10 mouse cellular contexts compared by ENCODE assay signal in genomic region chr6:71673166-71673565, GRCm38 (mm10). TPM values are rescaled to one million over a fixed set of nuclear protein-coding genes. Genes with fewer than 3 reads are reported as not detected.
A peak's percentile ranks its signal among the peaks of the same experiment; 100 is the strongest.
DNase-seq lines count a peak whose midpoint lies in the region; ATAC-seq and TF ChIP-seq lines count a peak whose summit lies in the region.
"Had no signal": no experiment of that assay in that cellular context is flagged by ENCODE, and none has a peak within 500 bp of the region (broad histone marks: within the 10 kb centered on the region; RNA-seq: fewer than 3 reads in every experiment).

No protein-coding gene starts in this region.

- peak; percentile 70 for TF ChIP-seq CTCF in kidney, adult 2 months (conservative IDR thresholded peaks at IDR 0.05; ENCODE audit: insufficient read depth, insufficient read length, low read depth, low read length)
- peak; percentile 54 for TF ChIP-seq CTCF in ES-Bruce4 (IDR thresholded peaks at IDR 0.05; ENCODE audit: low read depth, low read length)
- peak; percentile 45; the same call in 1 of the 2 replicates for TF ChIP-seq CTCF in bone marrow macrophage, adult 2 months (IDR thresholded peaks at IDR 0.05; ENCODE audit: low read depth, low read length)

- no peak for TF ChIP-seq POLR2A in kidney, adult 2 months (IDR thresholded peaks at IDR 0.05; ENCODE audit: low read depth, low read length)
- TF ChIP-seq POLR2A in ES-Bruce4 (IDR thresholded peaks at IDR 0.05; ENCODE audit: insufficient read depth, low read length): no peak
- TF ChIP-seq POLR2A in bone marrow macrophage, adult 2 months (IDR thresholded peaks at IDR 0.05; ENCODE audit: borderline replicate concordance, low read depth, low read length): no peak

- no peak overlapping the region for H3K4me2 ChIP-seq in kidney, embryonic 15.5 days
- H3K4me2 ChIP-seq in hindbrain, embryonic 11.5 days (replicated peaks; ENCODE audit: low read depth, low read length): no peak overlapping the region

- H3K4me1 ChIP-seq in kidney, adult 2 months (ENCODE audit: control insufficient read depth, insufficient read depth, low read length): no peaks in the 10 kb centered on the region
- H3K4me1 ChIP-seq in kidney, embryonic 15.5 days: no peaks in the 10 kb centered on the region
- no peaks in the 10 kb centered on the region for H3K4me1 ChIP-seq in ES-Bruce4 (ENCODE audit: control insufficient read depth, insufficient read depth, low read length)
- H3K4me1 ChIP-seq in bone marrow macrophage, adult 2 months (ENCODE audit: control insufficient read depth, insufficient read depth, low read length): no peaks in the 10 kb centered on the region
- H3K4me1 ChIP-seq in embryonic facial prominence, embryonic 10.5 days: no peaks in the 10 kb centered on the region
- H3K4me1 ChIP-seq in hindbrain, embryonic 11.5 days (replicated peaks; ENCODE audit: control insufficient read depth, insufficient read depth, low read length): no peaks in the 10 kb centered on the region

- H3K4me3 ChIP-seq in kidney, adult 2 months (ENCODE audit: insufficient read depth, low read depth, low read length): no peak overlapping the region
- H3K4me3 ChIP-seq in kidney, embryonic 15.5 days (replicated peaks): no peak overlapping the region
- no peak overlapping the region for H3K4me3 ChIP-seq in ES-Bruce4 (ENCODE audit: low read depth, low read length)
- H3K4me3 ChIP-seq in bone marrow macrophage, adult 2 months (ENCODE audit: insufficient read depth, low read length): no peak overlapping the region
- no peak overlapping the region for H3K4me3 ChIP-seq in embryonic facial prominence, embryonic 10.5 days
- no peak overlapping the region for H3K4me3 ChIP-seq in hindbrain, embryonic 11.5 days (ENCODE audit: low read depth, low read length)
- H3K4me3 ChIP-seq: myocyte had no signal

- DNase-seq in kidney, adult 2 months: peak; percentile 42
- peak; percentile 38 for DNase-seq in lung, postnatal 36 days
- DNase-seq in embryonic facial prominence, embryonic 10.5 days (ENCODE audit: low spot score): no peak
- DNase-seq in MN1 (ENCODE audit: low spot score): no peak
- DNase-seq in hindbrain, embryonic 11.5 days (ENCODE audit: low spot score): no peak
- DNase-seq: layer of hippocampus, postnatal 36 days had no signal

- no peak overlapping the region for H3K9ac ChIP-seq in kidney, embryonic 15.5 days
- no peak overlapping the region for H3K9ac ChIP-seq in ES-Bruce4 (ENCODE audit: low read depth, poor library complexity, severe bottlenecking)
- no peak overlapping the region for H3K9ac ChIP-seq in hindbrain, embryonic 11.5 days (ENCODE audit: low read depth, low read length)

- 0 out of 2 replicates have a peak, but pooled peaks cover 2% of the 10 kb centered on the region for H3K9me3 ChIP-seq in kidney, embryonic 15.5 days (replicated peaks)
- H3K9me3 ChIP-seq in ES-Bruce4 (replicated peaks; ENCODE audit: control insufficient read depth, insufficient read depth, low read length, poor library complexity, severe bottlenecking): no peaks in the 10 kb centered on the region
- no peaks in the 10 kb centered on the region for H3K9me3 ChIP-seq in embryonic facial prominence, embryonic 10.5 days
- no peaks in the 10 kb centered on the region for H3K9me3 ChIP-seq in hindbrain, embryonic 11.5 days (ENCODE audit: control insufficient read depth, low read length)

- TF ChIP-seq EP300 in ES-Bruce4 (IDR thresholded peaks at IDR 0.05; ENCODE audit: insufficient read depth, low read depth, low read length): no peak

- H3K36me3 ChIP-seq in kidney, adult 2 months (ENCODE audit: control insufficient read depth, insufficient read depth, low read length): no peaks in the 10 kb centered on the region
- no peaks in the 10 kb centered on the region for H3K36me3 ChIP-seq in kidney, embryonic 15.5 days
- no peaks in the 10 kb centered on the region for H3K36me3 ChIP-seq in ES-Bruce4 (ENCODE audit: control insufficient read depth, insufficient read depth, low read length, poor library complexity, severe bottlenecking)
- no peaks in the 10 kb centered on the region for H3K36me3 ChIP-seq in embryonic facial prominence, embryonic 10.5 days (replicated peaks)
- no peaks in the 10 kb centered on the region for H3K36me3 ChIP-seq in hindbrain, embryonic 11.5 days (ENCODE audit: control insufficient read depth, insufficient read depth, low read length)

- H3K27me3 ChIP-seq in kidney, adult 2 months (replicated peaks; ENCODE audit: control insufficient read depth, insufficient read depth, low read length): no peaks in the 10 kb centered on the region
- no peaks in the 10 kb centered on the region for H3K27me3 ChIP-seq in kidney, embryonic 15.5 days
- H3K27me3 ChIP-seq in ES-Bruce4 (ENCODE audit: control insufficient read depth, insufficient read depth, low read length, poor library complexity, severe bottlenecking): no peaks in the 10 kb centered on the region
- no peaks in the 10 kb centered on the region for H3K27me3 ChIP-seq in embryonic facial prominence, embryonic 10.5 days (replicated peaks; ENCODE audit: low read depth, poor library complexity, severe bottlenecking)
- no peaks in the 10 kb centered on the region for H3K27me3 ChIP-seq in hindbrain, embryonic 11.5 days (ENCODE audit: control insufficient read depth, insufficient read depth, low read length)

- no peak for ATAC-seq in kidney, embryonic 15.5 days (replicated peaks; ENCODE audit: low FRiP score)
- ATAC-seq in hindbrain, embryonic 11.5 days (ENCODE audit: low FRiP score): no peak

- whole genome bisulfite sequencing in kidney, adult 2 months: 64% methylated on average over 2 of the region's 2 CpGs
- WGBS in kidney, embryonic 15.5 days: 82% methylated on average over 2 of the region's 2 CpGs
- 69% methylated on average over 2 of the region's 2 CpGs for whole genome bisulfite sequencing in embryonic facial prominence, embryonic 10.5 days
- 78% methylated on average over 2 of the region's 2 CpGs for WGBS in hindbrain, embryonic 11.5 days

- no peak overlapping the region for H3K27ac ChIP-seq in kidney, adult 2 months (ENCODE audit: insufficient read depth, low read depth, low read length)
- H3K27ac ChIP-seq in kidney, embryonic 15.5 days: no peak overlapping the region
- no peak overlapping the region for H3K27ac ChIP-seq in ES-Bruce4 (ENCODE audit: insufficient read depth, low read length)
- H3K27ac ChIP-seq in bone marrow macrophage, adult 2 months (ENCODE audit: insufficient read depth, low read depth, low read length): no peak overlapping the region
- H3K27ac ChIP-seq in embryonic facial prominence, embryonic 10.5 days (replicated peaks): no peak overlapping the region
- no peak overlapping the region for H3K27ac ChIP-seq in hindbrain, embryonic 11.5 days (ENCODE audit: low read depth, low read length)

RNA-seq across cellular contexts. Expression of gene Reep1, which starts 34.2 kb away (rescaled TPM):
- 0.61 and 1.5 TPM in 2 replicates for polyA plus RNA-seq in kidney, adult 2 months (2012; rRNA removed)
- polyA plus RNA-seq in kidney, embryonic 15.5 days (2015; fragmentation: Nextera tagmentation; extraction: Ambion mirVana): 13.2 and 15.0 TPM in 2 replicates
- polyA plus RNA-seq in ES-Bruce4 (2011; ENCODE audit: insufficient read depth, insufficient read length, low read depth, missing spikeins): 2.9 and 3.3 TPM in 2 replicates
- polyA plus RNA-seq in bone marrow macrophage, adult 2 months (2012; ENCODE audit: insufficient read depth, insufficient read length, missing spikeins): not detected in 2 replicates
- polyA plus RNA-seq in embryonic facial prominence, embryonic 10.5 days (2016; fragmentation: Nextera tagmentation; extraction: Ambion mirVana): 17.4 and 18.3 TPM in 2 replicates
- 75.3 and 87.5 TPM in 2 replicates for polyA plus RNA-seq in hindbrain, embryonic 11.5 days (2014; fragmentation: Nextera tagmentation; extraction: Ambion mirVana)

RNA-seq across cellular contexts. Expression of gene Kdm3a, which starts 40.4 kb away (rescaled TPM):
- 9.5 and 10.9 TPM in 2 replicates for polyA plus RNA-seq in kidney, adult 2 months (2012; rRNA removed)
- 47.3 and 51.7 TPM in 2 replicates for polyA plus RNA-seq in kidney, embryonic 15.5 days (2015; fragmentation: Nextera tagmentation; extraction: Ambion mirVana)
- 42.6 and 49.3 TPM in 2 replicates for polyA plus RNA-seq in ES-Bruce4 (2011; ENCODE audit: insufficient read depth, insufficient read length, low read depth, missing spikeins)
- 37.1 and 37.4 TPM in 2 replicates for polyA plus RNA-seq in bone marrow macrophage, adult 2 months (2012; ENCODE audit: insufficient read depth, insufficient read length, missing spikeins)
- 69.5 and 80.3 TPM in 2 replicates for polyA plus RNA-seq in embryonic facial prominence, embryonic 10.5 days (2016; fragmentation: Nextera tagmentation; extraction: Ambion mirVana)
- 69.5 and 69.8 TPM in 2 replicates for polyA plus RNA-seq in hindbrain, embryonic 11.5 days (2014; fragmentation: Nextera tagmentation; extraction: Ambion mirVana)

Comparison
In these comparisons a context has a peak if more than half of its experiments do, and no peak if none do; other contexts are left out.
1. DNase-seq: peak in kidney, adult 2 months (single experiment) and lung, postnatal 36 days (single experiment); none in embryonic facial prominence, embryonic 10.5 days (single experiment), MN1 (single experiment) and hindbrain, embryonic 11.5 days (single experiment).
2. Peak in every context shown above with its lines, with median percentiles within 50 percentile points of each other: CTCF ChIP-seq.